Mouse (Mus musculus) testis, adult 2 months (tissue): ENCODE results near the gene Serinc2. TPM values are rescaled to one million over a fixed set of nuclear protein-coding genes. Genes with fewer than 3 reads are reported as not detected.
A peak's percentile ranks its signal among the peaks of the same experiment; 100 is the strongest.

ENCODE experiments used
- H3K27ac ChIP-seq: fragments of 200-500 bp; 2 replicates; pipeline ENCODE4 v1.5.1; 2012; ENCODE audit warnings: low read depth, low read length; ENCODE audit not compliant: control insufficient read depth, insufficient read depth
- H3K27me3 ChIP-seq: fragments of 200-500 bp; 2 replicates; pipeline ENCODE4 v1.6.1; 2012; ENCODE audit warnings: mild to moderate bottlenecking, low read length, moderate library complexity; ENCODE audit not compliant: control insufficient read depth, insufficient read depth
- H3K36me3 ChIP-seq: fragments of 200-500 bp; 2 replicates; pipeline ENCODE4 v1.6.1; 2012; ENCODE audit warnings: mild to moderate bottlenecking, low read length; ENCODE audit not compliant: control insufficient read depth, insufficient read depth
- H3K4me1 ChIP-seq: fragments of 200-500 bp; 2 replicates; pipeline ENCODE4 v1.6.1; 2012; ENCODE audit warnings: low read length; ENCODE audit not compliant: control insufficient read depth, insufficient read depth
- H3K4me3 ChIP-seq: fragments of 200-500 bp; 2 replicates; pipeline ENCODE4 v1.5.1; 2012; ENCODE audit warnings: low read depth, mild to moderate bottlenecking, low read length, moderate library complexity, mixed read lengths; ENCODE audit not compliant: control insufficient read depth
- CTCF ChIP-seq: fragments of 200-500 bp; IDR thresholded peaks from 2 replicates; pipeline ENCODE4 v1.5.1; 2012; ENCODE audit warnings: low read depth, mild to moderate bottlenecking, inconsistent platforms, low read length, moderate library complexity; ENCODE audit not compliant: control insufficient read depth, insufficient read depth, insufficient replicate concordance
- POLR2A ChIP-seq: fragments of 200-500 bp; IDR thresholded peaks from 2 replicates; pipeline ENCODE4 v1.6.1; 2012; ENCODE audit warnings: low read depth, mild to moderate bottlenecking, inconsistent platforms, low read length, moderate library complexity; ENCODE audit not compliant: control insufficient read depth
- polyA plus RNA-seq: library from polyadenylated mRNA; depleted of rRNA; stranded (reverse); fragments of >200 nt; gene quantifications from 2 replicates; pipeline ENCODE4 v1.2.3, GENCODE M21; 2012

The Serinc2 gene
- polyA plus RNA-seq, 1 experiment: 23.7 TPM

DNA sequence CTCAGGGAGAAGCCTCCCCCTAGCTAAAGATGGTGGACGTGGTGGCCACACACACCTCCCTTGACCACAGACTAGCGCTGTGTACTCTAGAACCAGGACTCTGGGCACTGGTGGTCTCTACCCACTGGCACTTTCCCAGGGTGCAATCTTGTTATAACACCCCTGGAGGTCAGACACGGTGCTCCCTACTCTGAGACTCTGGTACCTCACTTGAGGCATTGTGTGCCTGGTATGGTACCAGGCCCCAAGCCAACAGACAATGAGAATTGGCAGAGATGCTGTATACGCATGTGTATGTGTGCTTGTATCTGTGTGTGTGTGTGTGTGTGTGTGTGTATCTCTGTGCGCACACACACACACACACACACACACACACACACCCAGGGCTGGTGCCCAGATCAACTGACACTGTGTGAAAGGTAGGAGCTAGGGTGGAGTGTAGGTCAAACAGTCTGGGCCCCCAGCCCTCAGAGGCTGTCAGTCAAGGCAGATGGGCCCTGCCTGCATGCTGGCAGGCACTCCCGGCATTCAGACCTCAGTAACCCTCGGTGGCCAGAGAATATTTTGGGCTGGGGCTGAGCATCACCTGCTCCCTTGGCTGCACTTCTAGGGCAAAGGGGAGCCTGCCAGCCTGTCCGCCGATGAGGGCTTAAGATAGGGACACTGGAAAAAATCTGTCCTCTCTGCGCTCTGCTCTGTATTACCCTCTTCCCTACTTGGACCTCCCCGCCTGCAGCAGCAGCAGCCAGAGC is 20.0 kb upstream of the Serinc2 start:
- peaks cover 6% of the 10 kb centered on the region for H3K4me1 ChIP-seq
- no peaks in the 10 kb centered on the region for H3K27me3 ChIP-seq
- no peak overlapping the region for H3K4me3 ChIP-seq

GRCm38 (mm10) chr4:130297123-130297529 is 18.1 kb upstream of the Serinc2 start:
- H3K27me3 ChIP-seq: no peaks in the 10 kb centered on the region
- no peak overlapping the region for H3K27ac ChIP-seq
- H3K36me3 ChIP-seq: no peaks in the 10 kb centered on the region
- peaks cover 6% of the 10 kb centered on the region for H3K4me1 ChIP-seq
- TF ChIP-seq CTCF (peak; percentile 86; the same call in 1 of the 2 replicates), POLR2A (no peak)
- H3K4me3 ChIP-seq: no peak overlapping the region

More for the DNA sequence above, 20.0 kb upstream of the Serinc2 start:
- peak overlapping the region; percentile 50 for H3K27ac ChIP-seq
- no peak for TF ChIP-seq CTCF
- TF ChIP-seq POLR2A: no peak
- H3K36me3 ChIP-seq: no peaks in the 10 kb centered on the region

- Histone ChIP-seq H3K36me3 (no peaks in the 10 kb centered on the region), H3K4me3 (no peak overlapping the region), H3K27ac (no peak overlapping the region), H3K4me1 (peaks cover 6% of the 10 kb centered on the region), H3K27me3 (no peaks in the 10 kb centered on the region)
- TF ChIP-seq POLR2A: no peak
- no peak for TF ChIP-seq CTCF
These were observed 17.4 kb upstream of the Serinc2 start for GRCm38 (mm10) chr4:130296243-130296965.

- Histone ChIP-seq H3K36me3 (no peaks in the 10 kb centered on the region), H3K4me1 (peaks cover 2% of the 10 kb centered on the region), H3K27ac (no peak overlapping the region), H3K27me3 (no peaks in the 10 kb centered on the region), H3K4me3 (no peak overlapping the region)
- TF ChIP-seq CTCF: no peak
- no peak for TF ChIP-seq POLR2A
These were observed 16.2 kb upstream of the Serinc2 start for GRCm38 (mm10) chr4:130295047-130295745.

GRCm38 (mm10) chr4:130294513-130294912 is 15.5 kb upstream of the Serinc2 start:
- Histone ChIP-seq H3K27ac (no peak overlapping the region), H3K4me1 (no peaks in the 10 kb centered on the region; the same call in none of the 2 replicates), H3K27me3 (no peaks in the 10 kb centered on the region), H3K36me3 (no peaks in the 10 kb centered on the region), H3K4me3 (no peak overlapping the region)
- no peak for TF ChIP-seq CTCF
- TF ChIP-seq POLR2A: no peak

DNA sequence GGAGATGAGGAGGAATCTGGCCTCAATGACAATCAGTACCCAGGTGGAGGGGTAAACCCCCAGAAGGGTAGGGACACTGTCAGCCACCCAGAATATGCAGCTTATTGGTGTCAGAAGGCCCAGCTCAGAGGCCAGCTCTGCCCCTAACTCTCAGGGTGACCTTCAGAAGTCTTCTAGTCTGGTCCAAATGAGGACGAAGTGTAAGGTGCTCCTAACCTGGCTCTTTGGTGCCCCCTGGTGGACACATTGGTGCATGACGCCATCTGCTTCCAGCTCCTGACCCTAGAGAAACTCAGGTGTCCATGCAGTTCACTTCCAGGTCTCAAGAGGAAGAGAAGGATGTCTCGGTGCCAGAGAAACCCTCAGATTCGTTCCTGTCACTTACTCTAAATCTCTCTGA is 13.3 kb upstream of the Serinc2 start:
- H3K4me1 ChIP-seq: no peaks in the 10 kb centered on the region; the same call in 1 of the 2 replicates
- H3K27ac ChIP-seq: no peak overlapping the region
- no peaks in the 10 kb centered on the region for H3K36me3 ChIP-seq
- no peaks in the 10 kb centered on the region for H3K27me3 ChIP-seq
- no peak for TF ChIP-seq POLR2A
- peak; percentile 98 for TF ChIP-seq CTCF
- H3K4me3 ChIP-seq: no peak overlapping the region

DNA sequence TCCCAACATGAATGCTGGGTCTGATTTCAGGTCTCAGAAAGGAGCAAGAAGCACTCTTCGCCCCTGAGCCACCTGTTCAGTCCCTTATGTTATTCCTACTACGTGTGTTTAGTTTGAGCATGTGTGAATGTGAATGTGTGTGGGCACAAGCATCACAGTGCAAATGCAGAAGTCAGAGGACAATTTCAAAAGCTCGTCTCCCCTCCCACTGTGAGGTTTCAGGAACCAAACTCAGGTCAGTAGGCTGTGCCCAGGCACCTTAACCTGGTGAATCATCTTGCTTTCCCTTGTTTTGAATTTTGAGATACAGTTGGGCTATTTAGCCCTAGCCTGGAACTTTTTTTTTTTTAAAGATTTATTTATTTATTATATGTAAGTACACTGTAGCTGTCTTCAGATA is 10.8 kb upstream of the Serinc2 start:
- Histone ChIP-seq H3K36me3 (no peaks in the 10 kb centered on the region), H3K4me3 (no peak overlapping the region), H3K27ac (no peak overlapping the region), H3K4me1 (no peaks in the 10 kb centered on the region), H3K27me3 (no peaks in the 10 kb centered on the region)
- no peak for TF ChIP-seq POLR2A
- no peak for TF ChIP-seq CTCF
